Mouse (Mus musculus): ENCODE measurements at regions not wholly inside any gene's neighbourhood (a gene's known extent, or its start where the extent isn't known, plus 50 kb on each side); places are given as distances from the start of the nearest gene placed in this dataset.
A peak's percentile ranks its signal among the peaks of the same experiment; 100 is the strongest.
"Not testable (repeated sequence)": the region's sequence is repeated elsewhere in the genome, so short reads cannot be mapped to it uniquely, and the experiment has no call there.

- no peak for DNase-seq
These were observed 154.9 kb upstream of the Rtl1 start for GRCm38 (mm10) chr12:109754986-109755385.

- no peak for DNase-seq
These were observed 164.2 kb upstream of the Rtl1 start for GRCm38 (mm10) chr12:109764293-109764692.

- not testable (repeated sequence) for DNase-seq
These were observed 166.5 kb upstream of the Rtl1 start for GRCm38 (mm10) chr12:109766602-109767001.

- no peak for DNase-seq
These were observed 172.4 kb upstream of the Rtl1 start for GRCm38 (mm10) chr12:109772543-109772942.

- no peak for DNase-seq
These were observed 173.8 kb upstream of the Rtl1 start for GRCm38 (mm10) chr12:109773909-109774313.

- no peak for DNase-seq
These were observed 198.7 kb upstream of the Rtl1 start for GRCm38 (mm10) chr12:109798846-109799245.

- no peak for DNase-seq
These were observed 199.3 kb upstream of the Rtl1 start for GRCm38 (mm10) chr12:109799395-109799794.

GRCm38 (mm10) chr12:109827241-109827915, 227.2 kb upstream of the Rtl1 start:
- no peak for DNase-seq

GRCm38 (mm10) chr12:109830303-109831020, 230.3 kb upstream of the Rtl1 start:
- DNase-seq = peak; percentile 33

GRCm38 (mm10) chr12:109832964-109833363, 232.8 kb upstream of the Rtl1 start:
- DNase-seq = no peak

GRCm38 (mm10) chr12:109836521-109836920, 236.4 kb upstream of the Rtl1 start:
- peak; percentile 30 for DNase-seq

GRCm38 (mm10) chr12:109839126-109839587, 239.0 kb upstream of the Rtl1 start:
- no peak for DNase-seq

GRCm38 (mm10) chr12:109839946-109840524, 239.9 kb upstream of the Rtl1 start:
- no peak for DNase-seq

- no peak for DNase-seq
These were observed 244.8 kb upstream of the Rtl1 start for GRCm38 (mm10) chr12:109844723-109845601.

- peak; percentile 21 for DNase-seq
These were observed 245.4 kb upstream of the Rtl1 start for GRCm38 (mm10) chr12:109845602-109845906.

GRCm38 (mm10) chr12:109856336-109856735, 256.2 kb upstream of the Rtl1 start:
- no peak for DNase-seq

- DNase-seq = no peak
These were observed 257.6 kb upstream of the Rtl1 start for GRCm38 (mm10) chr12:109857705-109858104.

GRCm38 (mm10) chr12:109864826-109865225, 264.7 kb upstream of the Rtl1 start:
- no peak for DNase-seq

GRCm38 (mm10) chr12:109871021-109871420, 270.9 kb upstream of the Rtl1 start:
- no peak for DNase-seq

GRCm38 (mm10) chr12:109874466-109874865, 274.3 kb upstream of the Rtl1 start:
- no peak for DNase-seq

- DNase-seq = no peak
These were observed 281.0 kb upstream of the Rtl1 start for GRCm38 (mm10) chr12:109881108-109881507.

- no peak for DNase-seq
These were observed 291.1 kb upstream of the Rtl1 start for GRCm38 (mm10) chr12:109891206-109891605.

- no peak for DNase-seq
These were observed 292.7 kb upstream of the Rtl1 start for GRCm38 (mm10) chr12:109892834-109893233.

Data from lung, postnatal 14 days (tissue).